Mouse (Mus musculus) CH12.LX (cell line): ENCODE results near the gene Ndufc2. TPM values are rescaled to one million over a fixed set of nuclear protein-coding genes. Genes with fewer than 3 reads are reported as not detected.

Experiments
- DNase-seq: peaks from one replicate; pipeline ENCODE4 v3.0.0-alpha.2; 2013; ENCODE audit errors: extremely low read depth
- H3K27ac ChIP-seq: 2 replicates; pipeline ENCODE4 v1.5.1; 2012; ENCODE audit warnings: low read depth, mild to moderate bottlenecking, control low read depth, moderate library complexity; ENCODE audit not compliant: insufficient read depth
- H3K27me3 ChIP-seq: replicated peaks from 2 replicates; pipeline ENCODE3; 2012; ENCODE audit warnings: inconsistent platforms
- H3K36me3 ChIP-seq, 2 experiments: replicated peaks in 1 of 2; 2 replicates each; pipeline versions ENCODE3 to v1.6.1; 2012; ENCODE audit warnings: inconsistent platforms in 1 of 2, low read length in 1 of 2, mild to moderate bottlenecking in 1 of 2, mixed read lengths in 1 of 2, moderate library complexity in 1 of 2; ENCODE audit not compliant: control insufficient read depth in 1 of 2, insufficient read depth in 1 of 2
- H3K4me1 ChIP-seq, 2 experiments: 2 replicates each; pipeline ENCODE4 v1.6.1; 2012; ENCODE audit warnings: inconsistent platforms in 1 of 2, moderate library complexity in 1 of 2; ENCODE audit not compliant: insufficient read depth in 2 of 2, control insufficient read depth in 1 of 2
- H3K4me2 ChIP-seq: 2 replicates; pipeline ENCODE4 v1.6.1; 2012; ENCODE audit warnings: low read depth, mild to moderate bottlenecking, control low read depth; ENCODE audit not compliant: poor library complexity, insufficient read depth, severe bottlenecking
- H3K4me3 ChIP-seq, 3 experiments: fragments of 150-350 bp in 1 of 3; sonication (generic) in 1 of 3; replicated peaks in 1 of 3; 2 replicates each; pipeline versions ENCODE3 to v1.5.1; 2011 to 2012; ENCODE audit warnings: low read depth in 2 of 3, low read length in 2 of 3, mild to moderate bottlenecking in 2 of 3, moderate library complexity in 2 of 3, control low read depth in 1 of 3, improper control_type of control experiment in 1 of 3, inconsistent platforms in 1 of 3, mixed read lengths in 1 of 3; ENCODE audit not compliant: poor library complexity in 1 of 3
- H3K79me2 ChIP-seq: replicated peaks from 2 replicates; pipeline ENCODE4 v1.6.1; 2012; ENCODE audit warnings: mild to moderate bottlenecking, moderate library complexity; ENCODE audit not compliant: control insufficient read depth, poor library complexity, insufficient read depth, severe bottlenecking; ENCODE audit errors: extremely low read depth
- H3K9ac ChIP-seq: 2 replicates; pipeline ENCODE4 v1.6.1; 2012; ENCODE audit warnings: low read depth, mild to moderate bottlenecking, control low read depth, moderate library complexity; ENCODE audit not compliant: insufficient read depth
- H3K9me3 ChIP-seq: replicated peaks from 2 replicates; pipeline ENCODE3; 2012; ENCODE audit warnings: low read length, inconsistent platforms, mixed read lengths
- CHD1 ChIP-seq: IDR thresholded peaks from 2 replicates; pipeline ENCODE4 v1.6.1; 2012; ENCODE audit warnings: low read depth, low read length, improper control_type of control experiment, inconsistent platforms
- CHD2 ChIP-seq: IDR thresholded peaks from 2 replicates; pipeline ENCODE4 v1.6.1; 2011; ENCODE audit warnings: low read length, improper control_type of control experiment
- ETS1 ChIP-seq: conservative IDR thresholded peaks from 2 replicates; pipeline ENCODE4 v1.6.1; 2012; ENCODE audit warnings: low read depth, mild to moderate bottlenecking, inconsistent platforms, low read length, improper control_type of control experiment, moderate library complexity
- GABPA ChIP-seq: IDR thresholded peaks from 2 replicates; pipeline ENCODE4 v1.6.1; 2012; ENCODE audit warnings: low read depth, low read length, improper control_type of control experiment, inconsistent platforms; ENCODE audit not compliant: insufficient replicate concordance
- HCFC1 ChIP-seq: IDR thresholded peaks from 2 replicates; pipeline ENCODE4 v1.6.1; 2012; ENCODE audit warnings: low read depth, mild to moderate bottlenecking, inconsistent platforms, low read length, improper control_type of control experiment
- IRF4 ChIP-seq: IDR thresholded peaks from 2 replicates; pipeline ENCODE4 v1.6.1; 2014; ENCODE audit warnings: low read depth, mild to moderate bottlenecking, inconsistent platforms, low read length, improper control_type of control experiment
- JUN ChIP-seq: IDR thresholded peaks from 2 replicates; pipeline ENCODE4 v1.6.1; 2011; ENCODE audit warnings: low read depth, mild to moderate bottlenecking, low read length, improper control_type of control experiment, moderate library complexity; ENCODE audit not compliant: insufficient read depth
- JUND ChIP-seq: conservative IDR thresholded peaks from 2 replicates; pipeline ENCODE4 v1.6.1; 2011; ENCODE audit warnings: low read depth, low read length, improper control_type of control experiment
- MAFK ChIP-seq: IDR thresholded peaks from 2 replicates; pipeline ENCODE4 v1.6.1; 2011; ENCODE audit warnings: low read length, improper control_type of control experiment; ENCODE audit not compliant: insufficient replicate concordance
- MAX ChIP-seq: IDR thresholded peaks from 2 replicates; pipeline ENCODE4 v1.6.1; 2011; ENCODE audit warnings: low read length, improper control_type of control experiment
- MAZ ChIP-seq: IDR thresholded peaks from 2 replicates; pipeline ENCODE4 v1.6.1; 2012; ENCODE audit warnings: low read depth, mild to moderate bottlenecking, inconsistent platforms, low read length, improper control_type of control experiment, moderate library complexity
- MEF2A ChIP-seq: IDR thresholded peaks from 2 replicates; pipeline ENCODE4 v1.6.1; 2014; ENCODE audit warnings: low read depth, mild to moderate bottlenecking, inconsistent platforms, low read length, improper control_type of control experiment, borderline replicate concordance
- MYC ChIP-seq: IDR thresholded peaks from 2 replicates; pipeline ENCODE4 v1.6.1; 2011; ENCODE audit warnings: low read depth, mild to moderate bottlenecking, improper control_type of control experiment, low read length
- NRF1 ChIP-seq: IDR thresholded peaks from 2 replicates; pipeline ENCODE4 v1.6.1; 2014; ENCODE audit warnings: low read depth, mild to moderate bottlenecking, inconsistent platforms, low read length, improper control_type of control experiment, moderate library complexity
- POLR2A ChIP-seq: IDR thresholded peaks from 2 replicates; pipeline ENCODE4 v1.6.1; 2011; ENCODE audit warnings: low read depth, mild to moderate bottlenecking, improper control_type of control experiment, low read length
- POLR2AphosphoS2 ChIP-seq: IDR thresholded peaks from 2 replicates; pipeline ENCODE4 v1.6.1; 2011; ENCODE audit warnings: low read depth, low read length, improper control_type of control experiment
- RCOR1 ChIP-seq: conservative IDR thresholded peaks from 2 replicates; pipeline ENCODE4 v1.6.1; 2012; ENCODE audit warnings: low read depth, mild to moderate bottlenecking, inconsistent platforms, low read length, improper control_type of control experiment
- SIN3A ChIP-seq: IDR thresholded peaks from 2 replicates; pipeline ENCODE4 v1.6.1; 2012; ENCODE audit warnings: low read length, improper control_type of control experiment, inconsistent platforms
- TBP ChIP-seq: conservative IDR thresholded peaks from 2 replicates; pipeline ENCODE4 v1.6.1; 2011; ENCODE audit warnings: low read depth, low read length, improper control_type of control experiment
- TCF12 ChIP-seq: IDR thresholded peaks from 2 replicates; pipeline ENCODE4 v1.6.1; 2014; ENCODE audit warnings: low read depth, mild to moderate bottlenecking, inconsistent platforms, low read length, improper control_type of control experiment
- USF1 ChIP-seq: IDR thresholded peaks from 2 replicates; pipeline ENCODE4 v1.6.1; 2014; ENCODE audit warnings: low read depth, mild to moderate bottlenecking, inconsistent platforms, low read length, improper control_type of control experiment
- USF2 ChIP-seq: conservative IDR thresholded peaks from 2 replicates; pipeline ENCODE4 v1.6.1; 2011; ENCODE audit warnings: low read depth, low read length, improper control_type of control experiment
- ZMIZ1 ChIP-seq: IDR thresholded peaks from 2 replicates; pipeline ENCODE4 v1.6.1; 2012; ENCODE audit warnings: low read depth, mild to moderate bottlenecking, inconsistent platforms, low read length, improper control_type of control experiment
- dilution Hi-C: fragments of 300-500 bp; cut with MboI; formaldehyde crosslinking; loops from 2 replicates; pipeline ENCODE4 v1.14.3; 2020; ENCODE audit warnings: low sequenced_read_pairs; ENCODE audit not compliant: extremely low pct_unique_long_range_greater_than_20kb, extremely low pct_ligation_motif_present
- in situ Hi-C: fragments of 300-500 bp; cut with MboI; formaldehyde crosslinking; loops from 3 replicates; pipeline ENCODE4 v1.14.3; 2019; ENCODE audit warnings: low sequenced_read_pairs, low pct_ligation_motif_present, low pct_unique_long_range_greater_than_20kb, mixed read lengths
- polyA plus RNA-seq: library from polyadenylated mRNA; unstranded; fragments of >175 nt; gene quantifications from 2 replicates; pipeline ENCODE4 v1.2.1, GENCODE M21; 2012; ENCODE audit warnings: low read depth; ENCODE audit not compliant: insufficient read length
- total RNA-seq, 2 experiments: library from RNA; depleted of rRNA; stranded (reverse); fragments of 300-350 nt in 1 of 2; fragments of >200 nt in 1 of 2; gene quantifications; 2 replicates each; pipeline ENCODE4 v1.2.3; 2012 to 2014

The Ndufc2 gene
- total and polyA plus RNA-seq, 3 experiments: 217 to 352 (median 352) TPM

- dilution Hi-C loops: no loop called here
- H3K27me3 ChIP-seq: no peaks in the 10 kb centered on the region
- TF ChIP-seq JUND (no peak), CHD2 (no peak), USF1 (no peak), POLR2A (no peak), MAX (no peak)
- TF ChIP-seq, all 38 proteins: peak for 0
- in situ Hi-C loops: no loop called here
- H3K9ac ChIP-seq: no peak overlapping the region
- no peaks in the 10 kb centered on the region for H3K9me3 ChIP-seq
- H3K4me3 ChIP-seq: no peak overlapping the region
- no peak overlapping the region for H3K4me2 ChIP-seq
- no peaks in the 10 kb centered on the region for H3K79me2 ChIP-seq
- H3K27ac ChIP-seq: no peak overlapping the region
- DNase-seq: no peak
- H3K36me3 ChIP-seq: peaks cover 11 to 39% of the 10 kb centered on the region in 2 experiments
- no peaks in the 10 kb centered on the region for H3K4me1 ChIP-seq
Observed at GRCm38 (mm10) chr7:97414426-97414825, 14.6 kb downstream of the Ndufc2 start.

- no peak overlapping the region for H3K9ac ChIP-seq
- H3K4me1 ChIP-seq: no peaks in the 10 kb centered on the region
- peaks cover 5 to 32% of the 10 kb centered on the region in 2 experiments for H3K36me3 ChIP-seq
- H3K27me3 ChIP-seq: no peaks in the 10 kb centered on the region
- no peak overlapping the region for H3K4me2 ChIP-seq
- no peak for DNase-seq
- H3K79me2 ChIP-seq: no peaks in the 10 kb centered on the region
- H3K4me3 ChIP-seq: no peak overlapping the region
- no peaks in the 10 kb centered on the region for H3K9me3 ChIP-seq
- H3K27ac ChIP-seq: no peak overlapping the region
- in situ Hi-C loops: no loop called here
- dilution Hi-C loops: no loop called here
- TF ChIP-seq ETS1 (no peak), RCOR1 (no peak), GABPA (no peak), MAZ (no peak), TCF12 (no peak), SIN3A (no peak), MYC (no peak), USF2 (no peak), CHD1 (no peak), POLR2AphosphoS2 (no peak), MAFK (no peak), HCFC1 (no peak), IRF4 (no peak), TBP (no peak), NRF1 (no peak), MEF2A (no peak), ZMIZ1 (no peak), JUN (no peak), MAX (no peak)
Observed at GRCm38 (mm10) chr7:97414915-97415687, 15.3 kb downstream of the Ndufc2 start.
